Mouse (Mus musculus) bone marrow macrophage, adult 2 months (primary cell): ENCODE results near the gene Rpl36. TPM values are rescaled to one million over a fixed set of nuclear protein-coding genes. Genes with fewer than 3 reads are reported as not detected.

Experiments used
- H3K27ac ChIP-seq: 2 replicates; pipeline ENCODE4 v1.5.1; 2012; ENCODE audit warnings: low read depth, low read length; ENCODE audit not compliant: insufficient read depth
- H3K4me1 ChIP-seq: 2 replicates; pipeline ENCODE4 v1.6.1; 2012; ENCODE audit warnings: low read length; ENCODE audit not compliant: control insufficient read depth, insufficient read depth
- H3K4me3 ChIP-seq: 2 replicates; pipeline ENCODE4 v1.5.1; 2012; ENCODE audit warnings: mild to moderate bottlenecking, low read length, moderate library complexity; ENCODE audit not compliant: insufficient read depth
- CTCF ChIP-seq: IDR thresholded peaks from 2 replicates; pipeline ENCODE4 v1.5.1; 2012; ENCODE audit warnings: low read depth, mild to moderate bottlenecking, low read length, moderate library complexity
- POLR2A ChIP-seq: IDR thresholded peaks from 2 replicates; pipeline ENCODE4 v1.6.1; 2012; ENCODE audit warnings: mild to moderate bottlenecking, low read depth, low read length, borderline replicate concordance
- polyA plus RNA-seq: library from polyadenylated mRNA; stranded (reverse); fragments of >200 nt; gene quantifications from 2 replicates; pipeline ENCODE4 v1.2.4, GENCODE M21; 2012; ENCODE audit not compliant: missing spikeins, insufficient read depth, insufficient read length

Rpl36 gene
- polyA plus RNA-seq: 507 and 564 TPM in 2 replicates

GRCm38 (mm10) chr17:56613236-56613844, at the start of gene Rpl36:
Gene Rpl36 (plus strand): TSS chr17:56613416.
- TF ChIP-seq CTCF (peak; percentile 66), POLR2A (no peak)
- Histone ChIP-seq H3K27ac (peak within 1 kb of the TSS; percentile 76), H3K4me3 (peak within 1 kb of the TSS; percentile 93), H3K4me1 (peaks cover 24% of the 10 kb centered on the region)

GRCm38 (mm10) chr17:56566293-56566692, 46.9 kb upstream of the Rpl36 start:
- Histone ChIP-seq H3K4me1 (no peaks in the 10 kb centered on the region), H3K4me3 (no peak overlapping the region), H3K27ac (no peak overlapping the region)
- TF ChIP-seq POLR2A: no peak
- no peak for TF ChIP-seq CTCF

DNA sequence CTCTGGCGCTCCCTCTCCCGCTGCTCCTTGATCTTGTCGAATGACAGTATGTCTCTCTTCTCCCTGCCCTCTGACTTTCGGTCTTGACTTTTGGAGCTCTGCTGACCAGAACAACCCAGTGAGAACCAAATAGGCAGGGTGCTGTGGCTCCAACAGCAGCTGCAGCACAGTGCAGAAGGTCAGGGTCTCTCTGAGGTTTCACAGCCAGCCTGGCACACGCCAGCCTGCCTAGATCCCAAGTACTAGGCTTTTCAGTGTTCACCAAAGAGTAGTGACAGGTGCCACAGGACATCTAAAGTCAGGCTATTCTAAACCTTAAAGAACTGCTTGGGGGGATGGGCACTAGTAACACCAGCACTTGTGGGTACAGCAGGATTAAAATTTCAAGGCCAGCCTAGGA, 46.3 kb upstream of the Rpl36 start:
- TF ChIP-seq POLR2A (no peak), CTCF (no peak)
- H3K4me1 ChIP-seq: no peaks in the 10 kb centered on the region
- H3K27ac ChIP-seq: no peak overlapping the region
- H3K4me3 ChIP-seq: no peak overlapping the region

DNA sequence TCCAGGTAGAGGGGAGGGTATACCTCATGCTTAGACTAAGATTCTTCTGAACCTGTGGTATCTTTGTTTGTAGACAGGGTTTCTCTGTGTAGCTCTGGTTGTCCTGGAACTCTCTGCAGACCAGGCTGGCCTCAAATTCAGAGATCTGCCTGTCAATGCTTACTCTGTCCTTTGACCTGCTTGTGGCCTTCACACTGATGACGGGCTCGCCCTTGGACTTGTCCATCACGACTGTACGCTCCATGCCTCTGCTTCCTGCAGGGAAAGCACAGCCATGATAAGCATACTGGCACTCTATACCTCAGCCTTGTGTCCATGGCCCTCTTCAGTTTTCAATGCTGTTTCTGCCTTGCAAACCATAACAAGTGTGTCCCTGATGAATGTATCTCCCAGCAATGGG, 45.8 kb upstream of the Rpl36 start:
- TF ChIP-seq POLR2A (no peak), CTCF (no peak)
- Histone ChIP-seq H3K4me1 (no peaks in the 10 kb centered on the region), H3K27ac (no peak overlapping the region), H3K4me3 (no peak overlapping the region)

DNA sequence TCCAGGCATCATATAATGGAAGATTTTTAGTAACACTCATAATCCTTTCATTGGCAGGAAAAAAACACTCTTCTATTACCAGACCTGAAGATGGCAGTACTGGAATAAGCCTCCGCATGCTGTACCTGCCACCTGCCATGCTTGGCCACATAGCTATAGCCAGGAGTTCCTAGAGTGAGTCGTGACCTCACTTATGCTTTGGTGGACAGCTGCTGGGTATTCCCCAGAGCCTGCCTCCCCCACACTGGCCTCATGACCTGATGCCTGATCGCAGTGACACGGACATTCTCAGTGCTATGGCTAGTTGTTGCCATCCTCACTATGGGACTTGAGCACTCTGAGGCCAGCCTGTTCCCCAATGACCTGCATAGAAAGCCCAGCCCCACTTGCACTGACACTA, 42.9 kb upstream of the Rpl36 start:
- TF ChIP-seq POLR2A: no peak
- no peak for TF ChIP-seq CTCF
- no peak overlapping the region for H3K27ac ChIP-seq
- H3K4me1 ChIP-seq: no peaks in the 10 kb centered on the region
- no peak overlapping the region for H3K4me3 ChIP-seq

DNA sequence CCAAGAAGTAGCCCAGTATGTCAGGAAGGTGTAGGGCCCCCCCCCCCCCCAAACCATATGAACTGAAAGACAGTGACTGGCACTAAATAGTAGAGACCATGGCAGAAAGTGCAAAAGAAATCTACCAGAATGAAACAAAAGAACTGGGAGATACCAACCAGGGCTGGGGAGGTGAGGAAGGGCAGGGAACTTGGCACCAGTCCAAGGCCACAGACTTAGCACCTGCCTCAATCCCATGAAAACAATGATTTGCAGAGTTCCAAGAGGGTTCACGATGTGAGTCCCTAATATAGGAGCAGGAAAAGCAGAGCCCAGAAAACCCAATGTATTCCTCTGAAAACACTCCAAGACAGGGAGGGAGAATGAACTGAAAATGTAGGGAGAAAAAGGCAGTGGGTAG, 41.1 kb upstream of the Rpl36 start:
- Histone ChIP-seq H3K27ac (no peak overlapping the region), H3K4me3 (no peak overlapping the region), H3K4me1 (no peaks in the 10 kb centered on the region)
- TF ChIP-seq CTCF: no peak
- TF ChIP-seq POLR2A: no peak

GRCm38 (mm10) chr17:56572939-56573338, 40.3 kb upstream of the Rpl36 start:
- Histone ChIP-seq H3K4me3 (no peak overlapping the region), H3K4me1 (no peaks in the 10 kb centered on the region), H3K27ac (no peak overlapping the region)
- TF ChIP-seq CTCF (no peak), POLR2A (no peak)

GRCm38 (mm10) chr17:56583071-56583470, 30.1 kb upstream of the Rpl36 start:
- Histone ChIP-seq H3K4me1 (peaks cover 27% of the 10 kb centered on the region), H3K27ac (peak overlapping the region; percentile 99)
- TF ChIP-seq POLR2A: no peak
- TF ChIP-seq CTCF: no peak

GRCm38 (mm10) chr17:56583611-56584256, 29.5 kb upstream of the Rpl36 start:
- Histone ChIP-seq H3K4me3 (peak overlapping the region; percentile 99), H3K27ac (peak overlapping the region; percentile 99), H3K4me1 (peaks cover 27% of the 10 kb centered on the region)
- TF ChIP-seq CTCF: no peak

More at GRCm38 (mm10) chr17:56583071-56583470, 30.1 kb upstream of the Rpl36 start:
- peak overlapping the region; percentile 99 for H3K4me3 ChIP-seq
